Mouse (Mus musculus): ENCODE data around the gene Nf1. TPM values are rescaled to one million over a fixed set of nuclear protein-coding genes. Genes with fewer than 3 reads are reported as not detected.
"Not testable (repeated sequence)": the region's sequence is repeated elsewhere in the genome, so short reads cannot be mapped to it uniquely, and the experiment has no call there.

The Nf1 gene
- 100 to 1,000 TPM; 111 to 130 TPM for total RNA-seq (2021)

GRCm38 (mm10) chr11:79339234-79339807 lies at the start of gene Nf1:
TSS of gene Nf1 (plus strand) at chr11:79339693.
- DNase-seq (ENCODE audit: low spot score in 2 of 2), result peak; percentile 92 to 93
- intact Hi-C loops (cut with DNase I), result loop anchor here (5.0 kb wide), 1 partner anchor 87 kb away; the partner anchor contains the start of gene Wsb1

- no peak for DNase-seq (ENCODE audit: low spot score in 2 of 2)
- intact Hi-C loops (cut with DNase I), result loop anchor here (5.0 to 10.0 kb wide), 3 partner anchors 38 to 326 kb away; partner anchors contain the start of gene Wsb1
Observed at GRCm38 (mm10) chr11:79290473-79290872, 49.0 kb upstream of the Nf1 start.

- no peak for DNase-seq (ENCODE audit: low spot score in 2 of 2)
- intact Hi-C loops (cut with DNase I), result loop anchor here (5.0 to 10.0 kb wide), 3 partner anchors 39 to 327 kb away; partner anchors contain the start of gene Wsb1
Observed at GRCm38 (mm10) chr11:79291651-79292050, 47.8 kb upstream of the Nf1 start.

- no peak for DNase-seq (ENCODE audit: low spot score in 2 of 2)
- intact Hi-C loops (cut with DNase I), result loop anchor here (5.0 to 10.0 kb wide), 3 partner anchors 40 to 327 kb away; partner anchors contain the start of gene Wsb1
Observed at GRCm38 (mm10) chr11:79292130-79292529, 47.4 kb upstream of the Nf1 start.

- DNase-seq (ENCODE audit: low spot score in 2 of 2), result no peak
- intact Hi-C loops (cut with DNase I), result loop anchor here (5.0 to 10.0 kb wide), 3 partner anchors 41 to 328 kb away; partner anchors contain the start of gene Wsb1
Observed at GRCm38 (mm10) chr11:79293025-79293424, 46.5 kb upstream of the Nf1 start.

- intact Hi-C loops (cut with DNase I), result loop anchor here (5.0 to 10.0 kb wide), 3 partner anchors 42 to 329 kb away; partner anchors contain the start of gene Wsb1
- DNase-seq (ENCODE audit: low spot score in 2 of 2), result no peak
Observed at GRCm38 (mm10) chr11:79293971-79294370, 45.5 kb upstream of the Nf1 start.

- DNase-seq (ENCODE audit: low spot score in 2 of 2), result peak in 1 of 2 experiments; percentile 15
- intact Hi-C loops (cut with DNase I), result loop anchor here (2.0 to 10.0 kb wide), 3 partner anchors 71 to 331 kb away; no protein-coding TSS in a partner anchor
Observed at GRCm38 (mm10) chr11:79296167-79296566, 43.3 kb upstream of the Nf1 start.

- no peak for DNase-seq (ENCODE audit: low spot score in 2 of 2)
- intact Hi-C loops (cut with DNase I), result loop anchor here (2.0 to 10.0 kb wide), 3 partner anchors 72 to 332 kb away; no protein-coding TSS in a partner anchor
Observed at GRCm38 (mm10) chr11:79296856-79297491, 42.5 kb upstream of the Nf1 start, which contains the start of gene Gm9964. TSS of gene Gm9964 (minus strand) at chr11:79296906.

- intact Hi-C loops (cut with DNase I), result loop anchor here (5.0 to 10.0 kb wide), 2 partner anchors 97 to 335 kb away; no protein-coding TSS in a partner anchor
- DNase-seq (ENCODE audit: low spot score in 2 of 2), result no peak
Observed at GRCm38 (mm10) chr11:79299719-79300431, 39.6 kb upstream of the Nf1 start.

GRCm38 (mm10) chr11:79303109-79303508 lies 36.4 kb upstream of the Nf1 start:
- no peak for DNase-seq (ENCODE audit: low spot score in 2 of 2)
- intact Hi-C loops (cut with DNase I), result no loop called here

GRCm38 (mm10) chr11:79304245-79304644 lies 35.2 kb upstream of the Nf1 start:
- intact Hi-C loops (cut with DNase I); DNase-seq (ENCODE audit: low spot score in 2 of 2): not testable (repeated sequence)

GRCm38 (mm10) chr11:79305697-79306340 lies 33.7 kb upstream of the Nf1 start:
- intact Hi-C loops (cut with DNase I), result no loop called here
- no peak for DNase-seq (ENCODE audit: low spot score in 2 of 2)

GRCm38 (mm10) chr11:79306510-79306909 lies 33.0 kb upstream of the Nf1 start:
- intact Hi-C loops (cut with DNase I), result no loop called here
- peak in 1 of 2 experiments; percentile 8 for DNase-seq (ENCODE audit: low spot score in 2 of 2)

GRCm38 (mm10) chr11:79306996-79307395 lies 32.5 kb upstream of the Nf1 start:
- intact Hi-C loops (cut with DNase I), result no loop called here
- peak in 1 of 2 experiments; percentile 9 for DNase-seq (ENCODE audit: low spot score in 2 of 2)

- intact Hi-C loops (cut with DNase I), result no loop called here
- no peak for DNase-seq (ENCODE audit: low spot score in 2 of 2)
Observed at GRCm38 (mm10) chr11:79307560-79308200, 31.8 kb upstream of the Nf1 start.

GRCm38 (mm10) chr11:79310467-79310866 lies 29.0 kb upstream of the Nf1 start:
- intact Hi-C loops (cut with DNase I), result no loop called here
- no peak for DNase-seq (ENCODE audit: low spot score in 2 of 2)

- no peak for DNase-seq (ENCODE audit: low spot score in 2 of 2)
- intact Hi-C loops (cut with DNase I), result no loop called here
Observed at GRCm38 (mm10) chr11:79316807-79317345, 22.6 kb upstream of the Nf1 start.

- intact Hi-C loops (cut with DNase I), result no loop called here
- DNase-seq (ENCODE audit: low spot score in 2 of 2), result no peak
Observed at GRCm38 (mm10) chr11:79319807-79320206, 19.7 kb upstream of the Nf1 start.
